Mouse (Mus musculus) urinary bladder, postnatal 4 days (tissue): ENCODE measurements around the gene Mgat4b.

ENCODE experiments used
- DNase-seq, 2 experiments: peaks; one replicate each; pipeline ENCODE4 v3.0.0; 2021 to 2022; ENCODE audit warnings: low spot score in 2 of 2

The Mgat4b gene

GRCm38 (mm10) chr11:50198916-50199315 lies 11.8 kb upstream of the Mgat4b start:
- DNase-seq = no peak

GRCm38 (mm10) chr11:50200613-50201012 lies 10.1 kb upstream of the Mgat4b start:
- no peak for DNase-seq

- DNase-seq = no peak
Measured at GRCm38 (mm10) chr11:50201590-50201989, 9.1 kb upstream of the Mgat4b start.

GRCm38 (mm10) chr11:50203302-50203827 lies 7.3 kb upstream of the Mgat4b start:
- no peak for DNase-seq

GRCm38 (mm10) chr11:50205434-50205833 lies 5.3 kb upstream of the Mgat4b start:
- DNase-seq = no peak

DNA sequence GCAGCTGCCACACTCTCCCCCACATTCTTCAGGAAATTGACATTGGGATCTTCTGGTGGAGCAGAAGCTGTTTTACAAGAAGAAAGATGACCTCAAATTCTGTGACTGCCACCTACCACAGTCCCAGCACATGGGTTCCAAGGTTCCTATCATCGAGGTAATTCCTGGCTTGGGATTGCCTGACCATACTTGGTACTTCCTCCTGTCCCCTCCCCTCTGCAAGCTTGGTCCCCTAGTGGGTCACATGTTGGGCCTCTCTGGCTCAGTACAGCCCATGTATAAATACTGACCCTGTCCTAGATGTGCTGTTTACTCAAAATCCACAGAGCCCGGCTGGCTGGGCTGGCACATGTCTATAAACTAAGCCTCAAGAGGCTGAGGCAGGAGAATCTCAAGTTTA lies 4.7 kb upstream of the Mgat4b start:
- no peak for DNase-seq

DNA sequence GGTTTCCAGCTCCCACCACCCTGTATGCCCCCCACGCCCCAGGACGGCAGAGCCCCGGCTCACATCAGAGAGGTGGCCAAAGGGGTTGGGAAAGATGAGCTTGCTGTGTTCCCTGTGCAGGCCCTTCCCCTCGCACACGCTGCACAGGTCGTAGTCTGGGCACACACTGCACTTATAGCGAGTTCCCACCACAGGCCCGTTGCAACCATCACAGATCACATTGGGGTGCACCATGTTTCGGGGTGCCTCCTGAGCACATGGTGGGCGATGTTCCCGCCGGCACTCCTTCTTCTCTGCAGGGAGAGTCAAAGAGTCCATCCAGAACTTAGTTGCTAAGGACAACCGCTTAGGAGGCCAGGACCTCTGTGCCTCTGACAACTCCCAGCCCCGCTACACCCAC lies 3.3 kb upstream of the Mgat4b start:
- DNase-seq = no peak

DNA sequence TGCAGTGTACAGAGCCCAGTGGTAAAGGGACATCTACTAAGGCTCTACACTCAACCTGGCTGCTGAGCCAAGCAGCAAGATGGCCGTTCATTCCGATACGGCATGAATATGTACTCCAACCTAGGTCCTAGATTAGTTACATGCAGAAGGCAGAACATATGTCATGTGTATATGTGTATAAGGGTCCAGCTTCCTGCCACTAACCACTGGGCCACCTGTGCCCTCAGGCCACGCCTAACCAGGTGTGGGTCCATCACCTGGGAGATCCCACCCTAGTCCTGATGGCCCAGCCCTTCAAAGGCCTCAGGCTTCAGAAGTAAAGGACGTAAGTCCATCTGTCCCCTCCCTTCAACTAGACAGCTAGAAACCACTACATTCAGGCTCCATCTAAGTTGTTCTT lies 2.7 kb upstream of the Mgat4b start:
- no peak for DNase-seq

- DNase-seq = peak; percentile 90 to 94
Measured at GRCm38 (mm10) chr11:50210101-50210504, 587 bp upstream of the Mgat4b start.

DNA sequence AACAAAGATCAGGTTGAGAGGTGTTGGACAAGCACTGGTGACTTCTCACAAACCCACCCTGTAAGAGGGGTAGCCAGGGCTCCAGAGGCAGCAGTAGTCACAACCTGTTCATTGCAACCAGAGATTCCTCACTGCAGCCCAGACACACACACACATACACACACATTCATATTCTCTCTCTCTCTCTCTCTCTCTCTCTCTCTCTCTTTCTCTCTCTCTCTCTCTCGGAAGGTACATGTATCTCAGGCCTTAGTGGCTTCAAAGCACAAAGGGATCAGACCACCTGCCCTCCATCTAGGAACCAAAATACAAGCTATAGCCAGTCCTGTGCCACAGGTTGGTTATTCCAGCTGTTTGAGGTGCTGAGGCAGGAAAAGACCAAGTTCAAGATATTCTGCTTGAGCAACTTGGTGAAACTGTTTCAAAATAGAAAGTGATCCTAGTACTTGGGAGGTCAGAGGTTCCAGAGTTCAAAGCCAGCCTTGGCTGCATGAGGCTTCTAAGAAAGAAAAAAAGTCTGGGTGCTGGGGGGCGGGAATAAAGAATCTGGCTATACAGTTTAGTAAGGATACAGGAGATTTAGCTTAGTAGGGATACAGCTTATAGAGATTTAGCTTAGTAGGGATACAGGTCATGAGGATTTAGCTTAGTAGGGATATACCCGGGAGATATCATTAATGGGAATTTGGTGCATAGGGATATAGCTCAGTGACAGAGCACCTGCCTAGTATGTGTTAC lies 801 bp downstream of the Mgat4b start:
- no peak for DNase-seq

- DNase-seq = no peak
Measured at GRCm38 (mm10) chr11:50212060-50212739, 1.5 kb downstream of the Mgat4b start.

DNA sequence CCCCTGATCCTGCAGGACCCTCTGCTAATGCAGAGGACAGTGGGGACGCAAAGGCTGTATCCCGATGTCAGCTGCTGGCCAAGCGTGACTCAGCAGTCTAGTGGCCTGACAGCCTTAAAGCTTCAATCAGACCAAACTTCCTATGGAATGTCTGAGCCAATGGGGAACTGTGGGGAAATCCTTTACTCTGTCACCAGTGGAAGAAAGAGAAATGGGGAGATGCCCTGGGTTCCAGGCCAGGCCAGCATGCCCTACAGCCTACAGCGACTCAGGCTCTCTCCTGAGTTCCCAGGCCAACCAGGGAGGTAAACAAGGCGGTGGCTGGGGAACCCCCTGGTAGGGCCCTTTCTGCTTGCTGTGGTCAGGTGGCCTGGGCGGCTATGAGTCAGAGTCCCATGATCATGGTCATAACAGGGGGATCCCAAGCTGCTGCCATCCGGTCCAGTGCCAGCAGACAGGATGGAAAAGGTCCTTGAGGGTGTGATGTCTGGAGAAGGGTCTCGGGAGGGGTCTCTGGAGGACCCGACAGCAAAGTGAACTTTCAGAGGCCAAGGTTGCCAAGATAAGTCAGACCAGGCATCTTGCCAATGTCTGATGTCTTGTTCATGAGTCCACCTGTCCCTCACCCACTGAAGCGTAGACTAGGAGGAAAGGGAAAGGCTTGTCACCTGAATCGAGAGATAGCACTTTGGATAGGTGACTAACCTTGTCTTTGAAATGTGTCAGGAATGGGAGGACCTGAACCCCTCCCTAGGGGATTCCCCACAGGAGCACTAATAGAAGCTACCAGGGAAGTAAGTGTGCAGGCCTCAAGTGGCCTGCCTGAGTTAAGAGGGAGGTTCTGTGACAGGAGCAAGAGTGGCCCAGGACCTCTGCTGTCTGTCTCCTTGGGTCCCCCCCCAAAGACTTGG lies 2.4 kb downstream of the Mgat4b start:
- DNase-seq = peak in 1 of 2 experiments; percentile 72

DNA sequence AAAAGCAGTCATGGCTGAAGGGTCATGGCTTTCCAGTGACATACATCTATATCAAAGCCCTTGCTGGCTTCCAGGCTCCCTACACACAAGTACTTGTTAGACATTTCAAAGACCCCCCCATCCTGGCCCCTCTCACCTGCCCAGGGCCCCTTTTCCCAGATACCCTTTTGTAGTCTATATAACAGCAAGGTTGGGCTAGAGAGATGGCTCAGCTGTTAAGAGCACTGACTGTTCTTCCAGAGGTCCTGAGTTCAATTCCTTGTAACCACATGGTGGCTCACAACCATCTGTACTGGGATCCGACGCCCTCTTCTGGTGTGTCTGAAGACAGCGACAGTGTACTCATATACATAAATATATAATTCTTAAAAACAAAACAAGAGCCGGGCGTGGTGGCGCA lies 3.9 kb downstream of the Mgat4b start:
- no peak for DNase-seq

- DNase-seq = peak in 1 of 2 experiments; percentile 18
Measured at GRCm38 (mm10) chr11:50215633-50216032, 4.9 kb downstream of the Mgat4b start.

GRCm38 (mm10) chr11:50216724-50217366 lies 6.2 kb downstream of the Mgat4b start:
- DNase-seq = no peak

DNA sequence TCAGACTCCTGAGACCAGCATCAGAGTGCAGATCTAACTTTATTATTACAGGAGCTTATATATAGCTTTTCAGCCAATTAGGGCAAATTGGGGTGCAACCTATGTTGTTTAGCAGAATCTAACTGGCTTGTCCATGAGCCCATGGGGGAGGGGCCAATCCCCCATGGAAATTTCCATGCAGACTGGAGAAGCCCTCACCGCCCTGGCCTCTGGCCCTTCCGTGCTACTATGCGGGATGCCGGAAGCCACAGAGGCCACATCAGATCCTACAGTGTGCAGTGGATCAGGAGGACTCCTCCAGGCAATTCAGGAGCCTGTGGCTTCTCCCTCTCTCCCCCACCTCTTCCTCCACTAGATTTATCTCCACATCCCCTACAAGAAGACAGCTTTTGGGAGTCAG lies 7.1 kb downstream of the Mgat4b start:
- no peak for DNase-seq

DNA sequence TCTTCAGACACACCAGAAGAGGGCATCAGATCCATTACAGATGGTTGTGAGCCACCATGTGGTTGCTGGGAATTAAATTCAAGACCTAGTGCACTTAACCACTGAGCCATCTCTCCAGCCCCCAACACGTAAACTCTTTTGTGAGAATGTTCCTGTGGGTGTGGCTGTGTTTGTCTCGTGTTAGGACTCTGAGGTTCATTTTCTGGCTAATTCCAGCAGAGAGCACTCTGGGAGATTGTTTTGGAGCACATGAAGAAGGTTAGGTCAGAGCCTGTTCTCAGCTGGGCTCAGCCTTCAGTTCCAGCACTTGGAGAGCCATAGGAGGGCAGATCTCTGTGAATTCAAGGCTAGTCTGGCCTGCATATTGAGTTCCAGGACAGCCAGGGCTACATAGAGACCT lies 9.1 kb downstream of the Mgat4b start:
- no peak for DNase-seq

DNA sequence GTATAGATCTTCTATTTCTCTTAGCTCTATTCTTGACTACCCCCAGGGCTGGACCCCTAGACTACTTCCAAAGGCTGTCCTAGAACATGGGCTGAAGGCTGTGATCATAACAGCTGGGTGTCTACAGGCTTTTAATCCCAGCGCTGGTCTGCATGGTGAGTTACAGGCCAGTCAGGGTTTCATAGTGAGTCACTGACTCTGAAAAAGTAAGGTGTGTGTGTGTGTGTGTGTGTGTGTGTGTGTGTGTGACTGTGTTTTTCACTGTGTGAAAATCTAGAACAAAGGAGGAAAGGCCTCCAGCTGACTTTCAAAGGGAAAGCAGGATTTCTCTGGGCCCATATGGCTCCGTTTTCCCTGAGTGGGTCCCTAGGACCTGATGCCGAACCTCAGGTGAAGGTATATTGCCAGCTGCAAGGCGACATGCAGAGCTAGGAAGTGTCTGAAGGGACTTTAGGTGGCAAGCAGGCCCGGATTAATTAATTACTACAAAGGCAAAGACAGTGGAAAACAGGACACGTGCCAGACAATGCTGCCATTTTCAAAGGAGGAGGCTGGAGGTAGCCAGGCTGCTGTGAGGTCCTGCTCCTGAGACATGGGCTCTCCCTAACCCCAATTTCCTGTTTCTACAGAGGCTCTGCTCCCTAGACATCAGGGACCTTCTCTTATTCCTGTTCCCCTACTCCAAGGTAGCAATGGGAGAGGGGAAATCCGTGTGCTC lies 12.0 kb downstream of the Mgat4b start:
- no peak for DNase-seq

- DNase-seq = no peak
Measured at GRCm38 (mm10) chr11:50223783-50224662, 13.3 kb downstream of the Mgat4b start.
